In the genomic region with DNA sequence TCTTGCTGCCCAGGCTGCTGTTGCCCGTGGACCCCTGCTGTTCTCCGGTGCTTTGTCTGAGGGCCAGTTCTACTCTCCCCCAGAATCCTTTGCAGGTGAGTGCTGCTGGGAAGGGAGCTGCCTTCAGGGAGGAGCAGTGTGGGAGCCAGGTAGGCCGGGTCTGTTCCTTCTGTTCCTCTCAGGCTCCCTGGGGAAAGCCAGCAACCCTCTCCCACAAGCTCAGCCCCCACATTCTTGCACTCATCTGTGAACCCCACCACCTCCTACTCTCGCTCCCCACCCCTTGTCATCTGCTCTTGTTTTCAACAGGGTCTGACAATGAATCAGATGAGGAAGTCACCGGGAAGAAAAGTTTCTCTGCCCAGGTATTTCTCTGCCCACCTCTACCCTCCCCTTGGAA, we compare ENCODE assay signal across 20 mouse cellular contexts. TPM values are rescaled to one million over a fixed set of nuclear protein-coding genes. Genes with fewer than 3 reads are reported as not detected.
A peak's percentile ranks its signal among the peaks of the same experiment; 100 is the strongest.
DNase-seq lines count a peak whose midpoint lies in the region; ATAC-seq and TF ChIP-seq lines count a peak whose summit lies in the region.
"Had no signal": no experiment of that assay in that cellular context is flagged by ENCODE, and none has a peak within 500 bp of the region (broad histone marks: within the 10 kb centered on the region; RNA-seq: fewer than 3 reads in every experiment).

No protein-coding gene starts in this region.

- H3K27ac ChIP-seq in heart, embryonic 12.5 days (ENCODE audit: poor library complexity, severe bottlenecking), result no peak overlapping the region
- H3K27ac ChIP-seq in heart, postnatal 0 days (ENCODE audit: low read depth), result peak overlapping the region; percentile 81
- H3K27ac ChIP-seq: embryonic facial prominence, embryonic 10.5 days; forebrain, embryonic 15.5 days; hindbrain, embryonic 13.5 days; intestine, embryonic 15.5 days had no signal

- no peaks in the 10 kb centered on the region for H3K9me3 ChIP-seq in heart, embryonic 12.5 days (replicated peaks)
- H3K9me3 ChIP-seq in heart, postnatal 0 days (replicated peaks; ENCODE audit: control insufficient read depth, low read length), result no peaks in the 10 kb centered on the region
- no peaks in the 10 kb centered on the region for H3K9me3 ChIP-seq in E14TG2a.4 (ENCODE audit: low read length)
- H3K9me3 ChIP-seq: embryonic facial prominence, embryonic 10.5 days; forebrain, embryonic 15.5 days; hindbrain, embryonic 13.5 days; intestine, embryonic 15.5 days had no signal

- peak overlapping the region; percentile 6; the same call in 1 of the 2 replicates for H3K9ac ChIP-seq in heart, embryonic 12.5 days
- H3K9ac ChIP-seq in heart, postnatal 0 days (replicated peaks; ENCODE audit: low read depth, low read length), result 0 out of 2 replicates have a peak overlapping the region, but pooled peaks have one; percentile 13
- H3K9ac ChIP-seq: forebrain, embryonic 15.5 days; hindbrain, embryonic 13.5 days; intestine, embryonic 15.5 days had no signal

- H3K27me3 ChIP-seq in heart, embryonic 12.5 days (replicated peaks), result no peaks in the 10 kb centered on the region
- H3K27me3 ChIP-seq in heart, postnatal 0 days (ENCODE audit: control insufficient read depth, insufficient read depth, low read length), result no peaks in the 10 kb centered on the region
- peaks cover 3% of the 10 kb centered on the region for H3K27me3 ChIP-seq in E14TG2a.4 (ENCODE audit: insufficient read depth, low read length)
- H3K27me3 ChIP-seq: forebrain, embryonic 15.5 days; hindbrain, embryonic 13.5 days; intestine, embryonic 15.5 days; Patski had no signal

- H3K36me3 ChIP-seq in heart, embryonic 12.5 days, result peaks cover 62% of the 10 kb centered on the region
- peaks cover 47% of the 10 kb centered on the region for H3K36me3 ChIP-seq in heart, postnatal 0 days (replicated peaks; ENCODE audit: control insufficient read depth, insufficient read depth, low read length)
- peaks cover 77% of the 10 kb centered on the region for H3K36me3 ChIP-seq in E14TG2a.4 (ENCODE audit: insufficient read depth, low read length)

- peaks cover 86% of the 10 kb centered on the region for H3K4me1 ChIP-seq in heart, embryonic 12.5 days (replicated peaks)
- peaks cover 75% of the 10 kb centered on the region for H3K4me1 ChIP-seq in heart, postnatal 0 days (ENCODE audit: control insufficient read depth, insufficient read depth)
- peaks cover 69% of the 10 kb centered on the region for H3K4me1 ChIP-seq in E14TG2a.4 (replicated peaks; ENCODE audit: low read depth, low read length)
- H3K4me1 ChIP-seq: intestine, embryonic 15.5 days had no signal

- peak; percentile 33; the same call in 1 of the 2 replicates for ATAC-seq in frontal cortex, adult (ENCODE audit: low TSS enrichment)
- ATAC-seq in heart, embryonic 12.5 days (ENCODE audit: insufficient number of reproducible peaks, low FRiP score), result no peak
- no peak for ATAC-seq in heart, postnatal 0 days (ENCODE audit: insufficient read depth, low read depth)
- ATAC-seq: activated CD4-positive, CD25-positive, alpha-beta regulatory T cell, adult 4 months; forebrain, embryonic 15.5 days; intestine, embryonic 15.5 days; Patski had no signal

- WGBS in heart, embryonic 12.5 days, result 62% methylated on average over 5 of the region's 5 CpGs
- 65% methylated on average over 5 of the region's 5 CpGs for WGBS in heart, postnatal 0 days

- no peak for TF ChIP-seq EP300 in heart, postnatal 0 days (IDR thresholded peaks at IDR 0.05; ENCODE audit: low read depth)

- no peak overlapping the region for H3K4me3 ChIP-seq in heart, embryonic 12.5 days
- H3K4me3 ChIP-seq in heart, postnatal 0 days (ENCODE audit: low read depth, low read length), result no peak overlapping the region
- 0 out of 2 replicates have a peak overlapping the region, but pooled peaks have one; percentile 0 for H3K4me3 ChIP-seq in E14TG2a.4 (replicated peaks; ENCODE audit: low read length)
- H3K4me3 ChIP-seq: embryonic facial prominence, embryonic 10.5 days; forebrain, embryonic 15.5 days; hindbrain, embryonic 13.5 days; intestine, embryonic 15.5 days had no signal

- DNase-seq in frontal cortex, postnatal 36 days (ENCODE audit: low spot score in 2 of 2), result no peak
- DNase-seq in heart, postnatal 36 days, result no peak
- peak; percentile 2 for DNase-seq in heart, postnatal 0 days (ENCODE audit: low spot score)
- DNase-seq in heart, postnatal 10 days, result no peak
- DNase-seq in c-Kit-positive CD71-positive TER-119-positive erythroid progenitor cells, embryonic 14.5 days (ENCODE audit: low spot score), result no peak
- DNase-seq: adrenal gland, postnatal 14 days; cerebellum, adult 2 months; gastrocnemius, postnatal 36 days; heart, adult 11 months; kidney, adult 18-20 months had no signal

- no peak for TF ChIP-seq CTCF in heart, postnatal 0 days (IDR thresholded peaks at IDR 0.05; ENCODE audit: low read depth)
- no peak for TF ChIP-seq CTCF in E14TG2a.4 (conservative IDR thresholded peaks at IDR 0.05; ENCODE audit: low read length)

- intact Hi-C loops in heart, postnatal 36 days (cut with DNase I), result no loop called here
- intact Hi-C loops in heart, postnatal 10 days (cut with DNase I), result no loop called here

- no peak overlapping the region for H3K4me2 ChIP-seq in heart, embryonic 12.5 days
- no peak overlapping the region for H3K4me2 ChIP-seq in heart, postnatal 0 days (ENCODE audit: low read depth, low read length)
- H3K4me2 ChIP-seq: forebrain, embryonic 15.5 days; hindbrain, embryonic 13.5 days; intestine, embryonic 15.5 days had no signal

RNA-seq across cellular contexts. Expression of a gene that starts 6.9 kb away (rescaled TPM):
- 143 and 152 TPM in 2 replicates for polyA plus RNA-seq in heart, embryonic 12.5 days (2016; fragmentation: Nextera tagmentation; extraction: Ambion mirVana)
- 1,000 to 10,000 TPM; 1,783 to 3,188 TPM for total RNA-seq in heart, postnatal 36 days (2021)
- total RNA-seq in heart, postnatal 0 days (2014; rRNA removed; ENCODE audit: low replicate concordance), result 293 and 299 TPM in 2 replicates
- polyA plus RNA-seq in heart, postnatal 0 days (2015; fragmentation: Nextera tagmentation; extraction: Ambion mirVana), result 455 and 518 TPM in 2 replicates
- total RNA-seq in heart, postnatal 10 days (2021), result 100 to 1,000 TPM; 469 to 500 TPM
- total RNA-seq: hematopoietic stem cell, adult 5-6 weeks had no signal
- polyA plus RNA-seq: activated CD4-positive, CD25-positive, alpha-beta regulatory T cell, adult 4 months; embryonic facial prominence, embryonic 10.5 days; Patski had no signal

RNA-seq across cellular contexts. Expression of a gene that starts 9.5 kb away (rescaled TPM):
- polyA plus RNA-seq in heart, embryonic 12.5 days (2016; fragmentation: Nextera tagmentation; extraction: Ambion mirVana), result 1.7 and 2.0 TPM in 2 replicates
- total RNA-seq in heart, postnatal 36 days (2021), result 1 to 10 TPM in 1 of 2 experiments, under 1 TPM in 1; 0.76 to 1.6 TPM
- total RNA-seq in heart, postnatal 0 days (2014; rRNA removed; ENCODE audit: low replicate concordance), result 4.2 TPM in 1 of 2 replicates, not detected in the other
- 0.26 TPM in 1 of 2 replicates, not detected in the other for polyA plus RNA-seq in heart, postnatal 0 days (2015; fragmentation: Nextera tagmentation; extraction: Ambion mirVana)
- under 1 TPM in 1 of 2 experiments, not detected in 1; 0.31 TPM for total RNA-seq in heart, postnatal 10 days (2021)
- total RNA-seq: hematopoietic stem cell, adult 5-6 weeks had no signal
- polyA plus RNA-seq: activated CD4-positive, CD25-positive, alpha-beta regulatory T cell, adult 4 months; intestine, embryonic 15.5 days; Patski had no signal

RNA-seq across cellular contexts. Expression of a gene that starts 18.6 kb away (rescaled TPM):
- polyA plus RNA-seq in heart, embryonic 12.5 days (2016; fragmentation: Nextera tagmentation; extraction: Ambion mirVana), result 45.2 and 47.6 TPM in 2 replicates
- total RNA-seq in heart, postnatal 36 days (2021), result 10 to 100 TPM; 21.5 to 26.8 TPM
- total RNA-seq in heart, postnatal 0 days (2014; rRNA removed; ENCODE audit: low replicate concordance), result 44.8 and 53.6 TPM in 2 replicates
- polyA plus RNA-seq in heart, postnatal 0 days (2015; fragmentation: Nextera tagmentation; extraction: Ambion mirVana), result 34.7 and 35.3 TPM in 2 replicates
- total RNA-seq in heart, postnatal 10 days (2021), result 10 to 100 TPM; 23.9 to 24.5 TPM

RNA-seq across cellular contexts. Expression of a gene that starts 23.5 kb away (rescaled TPM):
- 20.0 and 20.6 TPM in 2 replicates for polyA plus RNA-seq in heart, embryonic 12.5 days (2016; fragmentation: Nextera tagmentation; extraction: Ambion mirVana)
- 1 to 10 TPM; 8.5 to 9.2 TPM for total RNA-seq in heart, postnatal 36 days (2021)
- 35.7 and 46.0 TPM in 2 replicates for total RNA-seq in heart, postnatal 0 days (2014; rRNA removed; ENCODE audit: low replicate concordance)
- 15.9 and 18.2 TPM in 2 replicates for polyA plus RNA-seq in heart, postnatal 0 days (2015; fragmentation: Nextera tagmentation; extraction: Ambion mirVana)
- 10 to 100 TPM; 14.5 to 17.8 TPM for total RNA-seq in heart, postnatal 10 days (2021)

RNA-seq across cellular contexts. Expression of a gene that starts 28.6 kb away (rescaled TPM):
- 30.4 and 32.2 TPM in 2 replicates for polyA plus RNA-seq in heart, embryonic 12.5 days (2016; fragmentation: Nextera tagmentation; extraction: Ambion mirVana)
- total RNA-seq in heart, postnatal 36 days (2021), result 1 to 10 TPM; 4.6 to 7.0 TPM
- total RNA-seq in heart, postnatal 0 days (2014; rRNA removed; ENCODE audit: low replicate concordance), result 16.3 and 18.6 TPM in 2 replicates
- 32.1 and 38.5 TPM in 2 replicates for polyA plus RNA-seq in heart, postnatal 0 days (2015; fragmentation: Nextera tagmentation; extraction: Ambion mirVana)
- total RNA-seq in heart, postnatal 10 days (2021), result 1 to 10 TPM; 2.7 to 4.0 TPM
- total RNA-seq: gastrocnemius, postnatal 36 days had no signal
- polyA plus RNA-seq: activated CD4-positive, CD25-positive, alpha-beta regulatory T cell, adult 4 months had no signal
